Mouse (Mus musculus) cerebellum, adult 18-20 months (tissue): Measurements from ENCODE around the gene Scd4.
A peak's percentile ranks its signal among the peaks of the same experiment; 100 is the strongest.
"Not testable (repeated sequence)": the region's sequence is repeated elsewhere in the genome, so short reads cannot be mapped to it uniquely, and the experiment has no call there.

Experiments
- DNase-seq, 2 experiments: peaks; one replicate each; pipeline ENCODE4 v3.0.0; 2021

Scd4 gene

DNA sequence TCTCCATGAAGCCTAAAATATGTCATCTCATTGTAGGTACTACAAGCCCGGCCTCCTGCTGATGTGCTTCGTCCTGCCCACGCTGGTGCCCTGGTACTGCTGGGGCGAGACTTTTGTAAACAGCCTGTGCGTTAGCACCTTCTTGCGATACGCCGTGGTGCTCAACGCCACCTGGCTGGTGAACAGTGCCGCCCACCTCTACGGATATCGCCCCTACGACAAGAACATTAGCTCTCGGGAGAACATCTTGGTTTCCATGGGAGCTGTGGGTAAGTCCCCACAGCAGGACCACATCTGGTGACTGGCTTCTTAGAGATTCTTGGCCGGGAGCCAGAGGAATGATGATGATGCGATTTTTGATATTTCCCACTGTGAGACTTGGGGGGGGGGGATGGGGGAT is 31.7 kb upstream of the Scd4 start:
- peak; percentile 38 to 39 for DNase-seq

DNA sequence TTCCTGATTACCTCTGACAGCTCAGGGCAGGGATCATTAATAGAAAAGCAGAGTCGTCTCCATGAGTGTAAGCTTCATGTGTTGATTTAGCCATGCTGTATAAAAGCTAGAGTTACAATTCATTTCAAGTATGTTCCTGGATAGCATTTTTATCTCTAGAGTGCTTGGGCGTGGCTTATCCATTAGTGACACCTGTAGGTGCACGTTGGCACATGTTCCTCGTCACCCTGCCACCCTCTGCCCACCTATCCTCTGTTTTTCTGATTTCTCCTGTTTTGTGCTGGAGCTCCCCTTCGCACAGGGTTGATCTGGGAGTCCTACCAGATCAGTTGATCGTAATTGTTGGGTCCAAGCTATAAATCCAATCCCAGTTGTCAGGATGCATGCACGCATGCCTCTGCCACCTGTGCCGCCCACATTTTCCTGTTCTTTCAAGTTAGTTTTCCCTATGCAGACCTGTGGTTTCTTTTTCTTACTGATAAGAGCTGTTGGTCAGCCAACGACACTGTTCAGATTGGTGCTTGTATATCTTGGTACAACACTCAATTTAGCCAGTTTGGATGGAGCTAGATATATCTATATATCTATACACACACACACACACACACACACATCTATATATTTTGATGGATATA is 31.1 kb upstream of the Scd4 start:
- no peak for DNase-seq

DNA sequence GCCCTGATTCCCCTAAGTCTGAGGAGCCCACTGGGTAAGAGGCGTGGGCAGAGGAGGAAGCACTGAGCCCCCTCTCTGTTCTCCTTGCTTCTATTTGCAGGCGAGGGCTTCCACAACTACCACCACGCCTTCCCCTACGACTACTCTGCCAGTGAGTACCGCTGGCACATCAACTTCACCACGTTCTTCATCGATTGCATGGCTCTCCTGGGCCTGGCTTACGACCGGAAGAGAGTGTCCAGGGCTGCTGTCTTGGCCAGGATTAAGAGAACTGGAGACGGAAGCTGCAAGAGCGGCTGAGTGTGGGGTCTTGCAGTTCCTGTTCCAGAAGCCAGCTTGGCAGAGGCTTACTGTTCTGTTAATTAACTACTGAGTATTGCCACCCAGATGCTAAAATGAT is 30.0 kb upstream of the Scd4 start:
- no peak for DNase-seq

DNA sequence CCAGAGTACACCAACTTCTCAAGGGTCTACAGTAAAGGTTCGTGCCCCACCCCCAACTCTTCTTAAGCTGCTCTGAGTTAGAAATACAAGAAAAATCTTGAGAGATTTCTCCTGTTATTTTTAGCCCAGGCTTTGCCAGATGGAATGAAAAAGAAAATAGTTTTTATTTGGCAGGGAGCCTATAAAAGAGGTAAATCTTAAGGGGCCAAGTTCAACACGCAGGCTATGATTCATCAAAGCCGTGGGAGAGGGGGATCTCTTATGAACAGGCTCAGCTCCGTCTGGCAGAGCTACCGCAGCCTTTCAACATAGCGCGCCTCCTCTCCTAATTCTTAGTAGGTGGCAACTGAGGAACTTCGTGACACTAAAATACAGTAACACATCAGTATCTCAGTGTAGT is 29.4 kb upstream of the Scd4 start:
- DNase-seq: no peak

DNA sequence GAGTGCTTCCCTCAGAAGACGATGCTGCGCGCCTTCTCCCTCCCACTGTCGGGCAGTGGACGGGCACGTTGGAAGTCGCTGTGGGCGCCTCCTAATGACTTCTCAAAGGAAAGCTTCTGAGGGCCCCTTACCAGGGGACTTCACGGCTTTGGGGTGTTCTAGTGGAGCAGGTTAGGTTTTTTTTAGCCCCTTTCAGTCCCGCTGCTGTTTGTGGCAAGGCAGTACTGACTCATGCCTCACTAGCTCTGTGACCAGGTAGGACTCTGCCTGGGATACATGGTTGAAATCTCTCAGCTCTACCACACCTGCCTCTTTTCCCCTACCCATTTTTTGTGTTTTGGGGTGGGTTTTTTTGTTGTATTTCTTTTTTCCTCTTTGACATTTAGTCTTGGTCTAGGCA is 28.5 kb upstream of the Scd4 start:
- DNase-seq: no peak

DNA sequence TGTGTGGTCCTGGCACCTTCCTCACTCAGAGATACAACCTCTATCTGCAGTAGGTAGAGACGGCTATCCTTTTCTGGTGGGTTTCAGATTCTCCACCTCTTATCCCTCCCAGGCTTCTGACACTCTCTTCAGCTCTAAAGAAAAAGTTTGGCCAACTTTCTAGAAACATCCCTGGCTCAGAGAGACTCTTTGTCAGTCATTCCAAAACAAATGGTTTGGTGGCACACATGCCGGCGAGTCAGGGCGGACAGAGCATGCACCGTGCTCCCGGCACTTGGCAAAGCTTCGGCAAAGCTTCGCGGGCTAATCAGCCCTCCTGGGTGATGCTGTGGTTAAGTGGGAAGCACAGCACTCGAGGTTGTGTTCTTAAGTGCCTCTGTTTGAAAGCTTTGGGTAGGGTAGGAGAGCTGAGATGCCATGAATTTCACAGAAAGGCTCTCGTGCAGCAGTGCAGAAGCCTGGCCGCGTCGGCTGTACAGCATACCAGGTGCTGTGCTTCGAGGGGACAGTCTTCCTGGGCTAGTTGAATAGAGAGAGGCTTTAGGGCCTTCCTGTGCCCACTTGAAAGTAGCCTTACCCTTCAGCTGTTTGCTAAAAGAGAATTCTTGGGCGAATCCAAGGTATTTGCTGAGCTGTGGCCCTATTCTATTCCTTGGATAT is 27.9 kb upstream of the Scd4 start:
- DNase-seq: no peak

DNA sequence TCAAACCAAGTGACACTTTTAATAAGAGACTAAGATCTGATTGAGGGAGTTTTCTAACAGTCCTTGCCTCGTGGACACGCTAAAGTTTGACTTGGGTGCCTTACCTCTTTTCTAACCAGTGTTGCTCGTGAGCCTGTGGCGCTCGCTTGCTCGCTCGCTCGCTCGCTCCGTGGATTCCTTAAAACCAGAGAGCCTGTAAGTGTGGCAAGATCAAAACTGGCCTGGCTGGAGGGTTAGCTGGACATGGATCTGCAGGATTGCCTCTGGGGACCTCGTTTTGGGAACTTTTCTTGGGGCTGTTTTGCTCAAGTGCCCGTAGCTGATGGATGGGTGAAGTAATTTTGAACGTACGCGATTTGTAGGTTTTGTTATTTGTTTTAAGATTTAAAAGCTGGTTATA is 27.2 kb upstream of the Scd4 start:
- no peak for DNase-seq

DNA sequence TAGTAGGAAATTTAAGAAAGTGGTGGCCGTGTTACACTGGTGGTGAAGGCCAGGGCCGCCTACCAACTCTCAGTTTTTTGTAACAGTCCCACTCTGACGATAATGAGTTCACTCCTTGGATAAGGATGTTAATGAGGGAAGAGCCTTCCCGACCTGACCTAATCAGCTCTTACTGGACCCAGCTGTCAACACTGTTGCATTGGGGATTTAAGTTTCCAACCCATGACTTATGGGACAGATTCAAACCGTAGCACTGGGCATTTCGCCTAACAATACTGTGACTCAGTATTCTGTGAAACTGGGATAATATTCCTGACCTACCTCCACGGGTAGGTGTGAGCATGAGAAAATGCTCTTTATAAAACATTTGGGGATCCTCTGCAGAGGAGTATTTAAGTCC is 26.7 kb upstream of the Scd4 start:
- DNase-seq: no peak

DNA sequence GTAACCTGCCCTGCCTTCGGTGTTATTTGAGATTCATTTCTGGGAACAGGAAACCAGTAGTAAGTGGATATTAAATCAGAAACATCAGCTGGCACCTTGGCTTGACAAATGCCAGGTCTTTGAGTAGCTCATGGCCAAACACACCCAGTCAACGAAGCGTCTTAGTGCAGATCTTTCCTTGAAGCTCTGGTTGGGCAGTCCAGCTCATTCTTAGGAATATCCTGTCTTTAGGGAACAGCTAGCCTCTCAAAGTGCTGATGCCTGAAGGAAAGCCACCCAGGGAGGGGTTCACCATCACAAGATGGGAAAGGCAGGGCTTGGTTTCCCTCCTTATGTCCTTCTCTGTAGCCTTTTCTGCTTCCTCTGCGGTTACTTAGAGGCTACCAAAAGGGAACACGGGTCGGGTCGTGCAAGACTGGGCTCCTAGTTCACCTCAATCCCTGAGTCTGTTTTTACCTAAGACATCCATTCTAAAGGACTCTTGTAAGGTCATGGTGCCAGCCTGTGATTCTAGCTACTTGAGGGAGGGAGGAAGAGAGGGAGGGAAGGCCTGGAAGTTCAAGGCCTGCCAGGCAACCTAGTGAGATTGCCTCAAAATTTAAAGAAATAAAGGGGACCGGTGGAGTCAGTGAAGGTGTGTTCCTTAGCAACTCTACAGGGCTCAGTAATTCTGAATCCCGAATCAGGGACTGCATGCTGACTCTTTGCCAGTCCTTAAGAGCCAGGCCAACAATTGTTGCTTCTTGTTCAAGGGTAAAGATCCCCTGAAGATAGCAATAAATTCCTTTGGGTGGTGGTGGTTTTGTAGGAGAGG is 25.6 kb upstream of the Scd4 start:
- DNase-seq: no peak

DNA sequence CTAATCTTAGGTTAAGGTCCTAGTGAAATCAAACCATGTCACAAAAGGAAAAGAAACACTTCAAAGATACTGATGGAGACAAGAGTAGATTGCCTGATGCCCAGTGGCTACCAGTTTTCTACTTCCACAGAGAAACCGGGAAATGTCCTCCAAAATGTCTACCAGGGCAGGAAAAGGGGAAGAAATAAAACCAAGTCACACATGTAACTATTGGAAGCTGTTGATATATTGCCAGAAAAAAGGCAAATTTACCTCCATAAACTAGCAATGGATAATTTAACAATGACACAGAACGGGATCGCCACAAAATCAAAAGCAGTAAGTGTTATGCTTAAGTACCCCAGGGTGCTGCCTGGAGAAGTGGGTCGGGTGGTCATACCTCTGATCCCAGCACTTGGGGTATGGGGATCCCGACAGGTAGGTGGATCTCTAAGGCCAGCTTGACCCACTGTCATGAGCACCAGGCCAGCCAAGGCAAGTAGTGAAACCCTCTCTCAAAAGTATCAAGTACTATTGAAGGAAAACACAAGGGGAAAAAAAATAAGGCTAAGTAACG is 24.9 kb upstream of the Scd4 start:
- no peak for DNase-seq

DNA sequence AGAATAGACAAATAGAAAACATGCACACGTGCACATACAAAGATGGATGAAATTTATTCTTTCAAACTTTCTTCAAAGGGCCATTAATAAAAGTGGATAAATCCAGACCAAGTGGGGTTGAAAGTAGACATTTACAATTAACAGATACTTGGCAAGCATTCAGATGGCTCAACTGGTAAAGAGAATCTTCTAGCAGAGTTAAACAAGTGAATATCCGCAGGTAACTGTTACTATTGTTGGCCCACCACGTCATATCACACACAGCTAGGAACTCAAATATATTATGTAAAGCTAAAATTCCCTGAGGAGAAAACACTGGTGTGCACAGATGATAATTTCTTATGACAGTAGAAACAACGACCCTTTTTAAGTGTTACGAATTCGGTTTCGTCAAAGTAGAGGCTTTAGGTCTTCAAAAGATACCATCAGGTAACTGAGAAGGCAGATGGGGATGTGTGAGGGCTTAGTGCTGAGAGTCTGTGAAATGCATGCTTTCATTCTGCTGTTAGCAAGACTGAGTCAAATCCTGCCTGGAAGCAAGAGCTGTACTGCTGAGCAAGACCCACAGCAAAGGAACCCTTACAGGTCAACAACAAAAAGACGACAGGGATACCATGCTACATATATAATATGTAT is 24.2 kb upstream of the Scd4 start:
- no peak for DNase-seq

DNA sequence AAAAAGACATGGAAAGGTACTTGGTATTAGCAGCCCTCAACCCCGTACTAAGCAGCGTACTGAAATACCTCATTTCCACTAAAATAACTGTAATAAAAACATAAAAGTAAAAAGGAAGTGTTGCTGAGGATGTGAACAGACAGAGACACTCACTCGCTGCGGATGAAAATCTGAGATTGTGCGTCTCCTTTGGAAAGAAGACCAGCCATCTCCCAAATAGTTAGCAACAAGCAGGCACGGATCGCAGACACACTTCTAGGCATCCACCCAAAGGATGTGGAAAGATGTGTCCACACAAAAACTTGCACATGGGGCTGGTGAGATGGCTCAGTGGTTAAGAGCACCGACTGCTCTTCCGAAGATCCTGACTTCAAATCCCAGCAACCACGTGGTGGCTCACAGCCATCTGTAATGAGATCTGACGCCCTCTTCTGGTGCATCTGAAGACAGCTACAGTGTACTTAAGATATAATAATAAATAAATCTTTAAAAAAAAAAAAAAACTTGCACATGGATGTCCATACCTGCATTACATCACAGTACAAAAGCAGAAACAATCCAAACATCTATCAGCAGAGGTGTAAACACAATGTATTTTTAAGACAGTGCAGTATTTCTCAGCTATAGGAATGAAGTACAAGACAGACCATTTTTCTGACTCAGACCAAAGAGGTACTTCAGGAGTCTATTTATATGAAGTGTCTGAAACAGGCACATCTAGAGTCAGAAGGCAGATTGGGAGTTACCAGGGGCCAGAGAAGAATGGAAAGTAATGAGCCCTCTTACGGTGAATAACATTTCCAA is 23.3 kb upstream of the Scd4 start:
- DNase-seq: no peak

DNA sequence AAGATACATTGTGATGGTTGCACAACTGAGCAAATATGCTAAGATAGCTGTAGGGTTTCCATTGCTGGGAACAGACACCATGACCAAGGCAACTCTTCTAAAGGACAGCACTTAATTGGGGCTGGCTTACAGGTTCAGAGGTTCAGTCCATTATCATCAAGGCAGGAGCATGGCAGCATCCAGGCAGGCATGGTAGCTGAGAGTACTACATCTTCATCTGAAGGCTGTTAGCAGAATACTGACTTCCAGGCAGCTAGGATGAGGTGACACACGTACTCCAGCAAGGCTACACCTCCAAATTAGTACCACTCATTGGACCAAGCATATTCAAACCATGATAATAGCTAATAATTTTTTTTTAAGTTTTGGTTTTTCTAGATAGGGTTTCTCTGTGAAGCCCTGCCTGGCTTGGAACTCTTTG is 22.7 kb upstream of the Scd4 start:
- DNase-seq: not testable (repeated sequence)

DNA sequence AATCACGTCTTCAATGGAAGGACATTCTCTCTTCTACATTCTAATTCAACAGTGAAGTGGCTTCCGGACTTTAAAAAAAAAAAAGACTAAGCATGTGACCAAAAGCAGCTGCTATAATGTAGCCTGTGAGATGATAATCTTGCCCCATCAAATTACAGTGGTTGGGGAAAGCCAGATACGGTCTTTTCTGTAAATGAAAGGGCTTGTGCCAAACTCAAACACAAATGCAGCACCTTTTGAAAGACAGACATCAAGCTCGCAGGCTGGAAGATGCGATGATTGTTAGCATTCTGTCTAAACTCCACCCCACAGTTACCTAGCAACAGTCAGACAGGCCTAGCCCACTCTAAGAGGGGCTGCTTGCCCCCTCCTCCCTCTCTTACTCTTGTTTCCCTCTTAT is 22.1 kb upstream of the Scd4 start:
- no peak for DNase-seq

DNA sequence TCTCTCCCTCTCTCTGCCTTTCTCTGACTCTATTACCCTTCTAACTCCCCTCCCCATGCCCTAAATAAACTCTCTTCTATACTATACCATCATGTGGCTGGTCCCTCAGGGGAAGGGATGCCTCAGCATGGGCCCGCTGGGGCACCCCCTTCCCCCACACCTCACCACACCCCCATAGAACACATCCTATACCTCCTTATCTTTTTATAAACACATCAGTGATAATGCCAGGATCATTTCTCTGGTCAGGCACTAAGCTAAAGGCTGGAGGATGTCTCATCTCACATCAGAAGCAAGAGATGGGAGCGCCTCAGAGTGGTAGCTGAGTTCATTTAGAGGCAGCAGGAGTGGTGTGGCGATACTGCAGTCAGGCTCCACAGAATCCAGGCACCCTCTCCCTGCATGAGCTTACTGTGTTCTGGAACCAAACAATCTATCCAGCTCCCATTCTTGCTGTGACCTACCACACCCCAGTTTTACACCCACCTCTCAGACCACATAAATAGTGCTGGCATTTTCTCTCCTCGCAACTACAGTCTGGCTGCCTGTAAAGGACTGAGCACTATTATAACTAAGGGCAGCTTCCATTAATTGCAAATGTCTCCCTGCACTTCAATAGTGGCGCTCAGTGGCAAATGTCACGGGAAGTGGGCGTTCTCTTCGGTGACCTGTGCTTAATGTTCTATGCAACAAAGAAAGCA is 21.4 kb upstream of the Scd4 start:
- DNase-seq: no peak

DNA sequence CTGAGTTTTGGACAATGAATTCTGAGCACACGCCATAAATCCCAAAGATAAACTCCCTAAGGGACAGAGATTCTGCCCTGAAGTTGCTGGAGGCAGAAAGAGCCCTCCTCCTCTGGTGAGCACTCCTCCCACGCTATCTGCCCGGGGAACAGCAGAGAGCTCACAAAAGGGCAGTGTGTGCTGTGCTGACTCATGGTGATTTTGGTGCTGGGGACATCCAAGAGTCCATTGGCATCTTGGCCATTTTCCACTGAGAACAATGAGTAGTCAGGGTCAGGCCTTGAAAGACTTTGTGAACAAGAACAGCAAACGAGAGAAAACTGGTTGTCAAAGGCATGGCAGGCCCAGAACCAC is 20.9 kb upstream of the Scd4 start:
- peak in 1 of 2 experiments; percentile 39 for DNase-seq

DNA sequence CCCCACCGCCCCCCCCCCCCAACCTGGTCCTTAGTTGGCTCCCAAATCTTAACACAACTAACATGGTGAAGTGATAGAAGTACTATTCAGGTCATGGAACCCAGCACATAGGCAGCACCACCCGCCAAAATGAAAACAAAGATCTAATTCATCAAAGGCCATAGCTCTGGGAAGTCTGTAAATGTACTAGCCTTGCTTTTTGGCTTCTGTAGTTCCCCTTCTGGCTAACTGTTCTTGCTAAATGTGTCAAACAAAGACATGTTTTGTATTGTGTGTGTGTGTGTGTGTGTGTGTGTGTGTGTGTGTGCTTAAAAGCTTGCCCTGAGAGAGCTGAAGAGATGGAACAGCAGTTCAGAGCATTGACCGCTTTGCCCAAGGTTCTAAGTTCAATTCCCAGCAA is 19.8 kb upstream of the Scd4 start:
- DNase-seq: no peak

DNA sequence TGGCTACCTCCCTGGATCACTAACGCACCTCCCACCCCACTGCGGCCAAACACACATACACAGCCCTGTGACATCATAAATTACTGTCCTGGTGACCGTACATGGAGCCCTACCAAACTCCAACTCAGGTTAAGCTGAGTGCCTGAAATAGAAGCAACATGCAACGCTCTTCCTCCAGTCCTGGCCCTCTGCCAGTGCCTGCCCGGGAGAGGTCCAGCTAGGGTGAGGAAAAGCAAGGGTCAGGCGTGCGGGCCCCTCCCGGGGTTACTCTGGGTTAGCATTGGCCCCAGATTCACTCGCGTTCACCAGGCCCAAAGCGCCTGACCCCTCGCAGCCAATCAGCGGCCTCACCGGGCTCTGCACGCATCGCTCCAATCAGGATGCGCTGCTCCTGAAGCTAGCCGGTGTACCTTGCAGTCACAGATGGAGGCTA is 18.5 kb upstream of the Scd4 start:
- peak; percentile 92 to 97 for DNase-seq

DNA sequence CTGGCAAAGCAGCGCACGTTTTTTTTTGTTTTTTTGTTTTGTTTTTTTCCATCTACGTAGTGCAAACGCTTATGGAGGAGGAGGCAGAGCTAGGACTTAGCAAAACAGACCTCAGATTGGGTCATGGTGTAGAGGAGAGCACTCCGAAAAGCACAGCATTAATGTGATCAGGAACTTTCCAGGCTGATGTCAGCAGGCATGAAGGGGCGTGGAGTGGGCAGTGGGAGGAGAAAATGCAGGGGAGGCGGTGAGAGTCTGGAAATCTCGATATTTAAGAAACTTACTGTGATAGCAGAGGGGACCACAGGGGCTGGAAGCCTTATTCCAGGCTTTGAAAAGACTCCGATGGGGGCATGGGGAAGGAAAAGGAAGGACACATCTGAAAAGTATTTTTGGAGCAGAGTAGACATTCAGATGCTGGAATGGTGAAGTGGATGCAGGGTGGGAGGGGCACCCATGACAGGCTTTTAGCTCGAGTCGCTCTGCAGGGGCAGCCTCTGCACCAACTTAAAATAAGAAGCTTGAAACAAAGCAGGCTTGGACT is 17.9 kb upstream of the Scd4 start:
- peak; percentile 63 to 66 for DNase-seq

DNA sequence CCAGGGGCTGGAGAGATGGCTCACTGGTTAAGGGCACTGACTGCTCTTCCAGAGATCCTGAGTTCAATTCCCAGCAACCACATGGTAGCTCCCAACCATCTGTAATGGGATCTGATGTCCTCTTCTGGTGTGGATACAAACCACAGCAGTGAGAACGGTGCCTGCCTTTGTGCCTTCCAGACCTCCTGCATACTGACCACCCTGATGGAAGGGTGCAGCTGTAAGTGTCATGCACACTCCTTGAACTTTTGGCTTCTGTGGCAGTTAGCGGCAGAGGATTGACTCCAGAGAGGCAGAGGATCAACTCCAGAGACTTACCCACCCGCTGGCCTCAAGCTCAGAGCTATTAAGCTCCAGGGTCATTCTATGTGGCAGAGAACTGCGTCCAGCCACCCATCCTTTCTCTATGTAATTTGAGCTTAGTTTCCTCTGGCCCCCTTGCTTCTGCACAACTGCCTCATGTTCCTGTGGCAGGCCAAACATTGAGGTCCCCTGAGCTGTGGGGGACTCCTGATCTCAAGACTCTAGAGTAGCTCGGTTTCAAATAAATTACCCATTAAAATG is 16.1 kb upstream of the Scd4 start:
- no peak for DNase-seq

DNA sequence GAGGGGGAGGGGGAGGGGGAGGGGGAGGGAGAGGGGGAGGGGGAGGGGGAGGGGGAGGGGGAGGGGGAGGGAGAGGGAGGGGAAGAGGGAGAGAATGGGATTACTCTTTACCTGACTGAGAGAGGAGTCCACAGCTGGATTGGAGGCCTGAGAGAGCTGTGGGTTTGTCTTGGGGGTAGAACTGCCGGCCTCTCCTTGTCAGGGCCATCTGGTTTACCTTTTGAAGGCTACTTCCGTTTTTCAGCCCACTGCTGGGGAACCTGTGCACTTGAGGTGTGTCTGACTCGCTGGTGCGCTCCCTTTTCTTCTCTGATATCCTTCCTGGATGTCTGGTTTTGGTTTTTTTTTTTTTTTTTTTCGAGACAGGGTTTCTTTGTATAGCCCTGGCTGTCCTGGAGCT is 15.5 kb upstream of the Scd4 start:
- no peak for DNase-seq
